Mouse (Mus musculus) heart, adult 2 months (tissue): ENCODE data around the gene Eml1.

Experiments
- CTCF ChIP-seq: fragments of 200-600 bp; IDR thresholded peaks from 2 replicates; pipeline ENCODE4 v1.8.1; 2022; ENCODE audit warnings: antibody characterized with exemption, mild to moderate bottlenecking, moderate library complexity
- POLR2A ChIP-seq: fragments of 200-500 bp; IDR thresholded peaks from 2 replicates; pipeline ENCODE4 v1.6.1; 2011; ENCODE audit warnings: mild to moderate bottlenecking, low read depth, low read length, control low read depth; ENCODE audit not compliant: insufficient read depth

- no peak for TF ChIP-seq POLR2A
- no peak for TF ChIP-seq CTCF
Observed at GRCm38 (mm10) chr12:108437446-108437845, 66.7 kb downstream of the Eml1 start.
